Mouse (Mus musculus): ENCODE data around the gene Gm43552. TPM values are rescaled to one million over a fixed set of nuclear protein-coding genes. Genes with fewer than 3 reads are reported as not detected.
A peak's percentile ranks its signal among the peaks of the same experiment; 100 is the strongest.

Gm43552 gene
- polyA plus RNA-seq, 2 experiments: not detected

DNA sequence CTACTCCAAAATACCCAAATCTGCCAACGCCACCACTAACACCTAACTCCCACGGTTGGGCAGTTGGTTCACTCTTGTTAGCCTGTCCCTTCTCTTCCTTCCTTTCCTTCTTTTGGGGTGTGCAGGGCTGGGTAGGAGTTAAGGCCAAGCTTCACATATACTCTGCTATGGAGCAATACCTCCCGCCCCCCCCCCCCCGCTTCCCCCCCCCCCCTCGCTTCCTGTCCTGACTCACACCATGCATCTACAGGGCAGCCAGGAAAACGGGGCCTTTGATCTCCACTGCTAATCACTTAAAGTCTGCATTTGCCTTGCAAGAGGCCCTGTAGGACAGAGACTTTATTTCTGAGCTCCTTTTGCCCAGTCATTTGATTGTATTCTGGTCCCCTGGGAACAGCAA, 47.7 kb downstream of the Gm43552 start:
- ATAC-seq (ENCODE audit: low FRiP score, low read depth): no peak
- peaks cover 22% of the 10 kb centered on the region for H3K36me3 ChIP-seq (ENCODE audit: control insufficient read depth, insufficient read depth, low read length)
- no peak overlapping the region for H3K27ac ChIP-seq (replicated peaks; ENCODE audit: low read depth, low read length)
- 41% methylated on average over 3 of the region's 6 CpGs for WGBS
- no peak overlapping the region for H3K9ac ChIP-seq (ENCODE audit: low read depth, low read length, severe bottlenecking)
- no peak overlapping the region for H3K4me2 ChIP-seq (replicated peaks; ENCODE audit: low read depth, low read length, severe bottlenecking)
- TF ChIP-seq POLR2A (IDR thresholded peaks at IDR 0.05; ENCODE audit: borderline replicate concordance, extremely low read depth, insufficient read depth, insufficient read length): no peak
- H3K4me3 ChIP-seq (replicated peaks; ENCODE audit: low read length): no peak overlapping the region
- H3K4me1 ChIP-seq (ENCODE audit: control insufficient read depth, insufficient read depth, low read length): no peaks in the 10 kb centered on the region
- DNase-seq (ENCODE audit: low spot score): no peak
- no peaks in the 10 kb centered on the region for H3K27me3 ChIP-seq (ENCODE audit: control insufficient read depth, insufficient read depth, low read length)
- no peaks in the 10 kb centered on the region for H3K9me3 ChIP-seq (ENCODE audit: control insufficient read depth, low read length)

- H3K9ac ChIP-seq (ENCODE audit: low read depth, low read length, severe bottlenecking): no peak overlapping the region
- DNase-seq (ENCODE audit: low spot score) (no peak), ATAC-seq (ENCODE audit: low FRiP score, low read depth) (no peak)
- H3K36me3 ChIP-seq (ENCODE audit: control insufficient read depth, insufficient read depth, low read length): peaks cover 7% of the 10 kb centered on the region; the same call in 1 of the 2 replicates
- H3K4me1 ChIP-seq (ENCODE audit: control insufficient read depth, insufficient read depth, low read length): peaks cover 16% of the 10 kb centered on the region
- no peaks in the 10 kb centered on the region for H3K9me3 ChIP-seq (ENCODE audit: control insufficient read depth, low read length)
- no peak overlapping the region for H3K4me3 ChIP-seq (replicated peaks; ENCODE audit: low read length)
- H3K4me2 ChIP-seq (replicated peaks; ENCODE audit: low read depth, low read length, severe bottlenecking): no peak overlapping the region
- no peaks in the 10 kb centered on the region for H3K27me3 ChIP-seq (ENCODE audit: control insufficient read depth, insufficient read depth, low read length)
- no peak overlapping the region for H3K27ac ChIP-seq (replicated peaks; ENCODE audit: low read depth, low read length)
- TF ChIP-seq POLR2A (IDR thresholded peaks at IDR 0.05; ENCODE audit: borderline replicate concordance, extremely low read depth, insufficient read depth, insufficient read length): no peak
Observed at GRCm38 (mm10) chr5:65438041-65438440, 54.6 kb downstream of the Gm43552 start.

DNA sequence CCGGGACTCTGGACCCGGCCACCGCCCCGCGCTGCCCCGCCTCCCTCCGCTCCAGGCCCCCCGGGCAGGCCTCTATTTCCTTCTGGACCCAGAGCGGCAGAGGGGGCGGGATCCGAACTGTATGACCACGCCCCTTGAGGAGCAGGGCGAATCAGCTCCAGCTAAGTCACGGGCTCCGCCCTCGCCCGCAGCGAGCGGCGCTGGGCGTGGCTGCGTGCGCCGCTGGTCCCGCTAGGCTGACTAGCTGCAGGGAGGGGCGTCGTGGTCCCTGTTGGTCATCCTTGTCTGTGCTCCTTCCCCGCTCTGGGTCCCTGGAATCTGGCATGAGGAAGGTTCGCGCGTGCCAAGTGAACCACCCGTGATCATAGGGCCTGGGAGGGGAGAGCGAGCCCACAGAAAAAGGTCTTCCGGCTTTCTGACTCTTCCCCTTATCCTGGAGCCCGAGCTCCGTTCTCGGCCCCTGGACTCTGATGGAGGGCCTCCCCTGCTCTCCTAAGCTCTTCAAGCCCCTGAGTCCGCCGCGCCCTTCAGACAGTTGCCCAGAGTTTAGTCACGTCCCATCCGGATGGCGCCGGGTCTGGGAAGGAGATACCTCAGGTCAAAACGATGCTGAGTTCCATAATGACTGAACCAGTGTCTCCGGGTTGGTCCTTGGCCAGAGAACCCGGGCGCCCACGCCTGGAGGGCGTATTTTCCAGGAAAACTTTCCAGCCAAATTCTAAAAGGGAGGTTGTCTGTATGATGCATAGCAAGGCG, 56.6 kb downstream of the Gm43552 start, which contains the start of gene Ugdh:
Gene Ugdh (minus strand): TSS at position 144 of the 756 bp plus-strand sequence.
- TF ChIP-seq POLR2A (IDR thresholded peaks at IDR 0.05; ENCODE audit: borderline replicate concordance, extremely low read depth, insufficient read depth, insufficient read length): peak; percentile 95; the same call in 1 of the 2 replicates
- peak within 1 kb of the TSS; percentile 80 for H3K9ac ChIP-seq (ENCODE audit: low read depth, low read length, severe bottlenecking)
- H3K27me3 ChIP-seq (ENCODE audit: control insufficient read depth, insufficient read depth, low read length): no peaks in the 10 kb centered on the region
- no peaks in the 10 kb centered on the region for H3K9me3 ChIP-seq (ENCODE audit: control insufficient read depth, low read length)
- WGBS: under 1% methylated on average over 50 of the region's 51 CpGs
- DNase-seq (ENCODE audit: low spot score): peak; percentile 99
- H3K4me3 ChIP-seq (replicated peaks; ENCODE audit: low read length): peak within 1 kb of the TSS; percentile 76
- peak; percentile 98 for ATAC-seq (ENCODE audit: low FRiP score, low read depth)
- H3K36me3 ChIP-seq (ENCODE audit: control insufficient read depth, insufficient read depth, low read length): no peaks in the 10 kb centered on the region; the same call in 1 of the 2 replicates
- peak within 1 kb of the TSS; percentile 71 for H3K4me2 ChIP-seq (replicated peaks; ENCODE audit: low read depth, low read length, severe bottlenecking)
- peaks cover 18% of the 10 kb centered on the region for H3K4me1 ChIP-seq (ENCODE audit: control insufficient read depth, insufficient read depth, low read length)
- H3K27ac ChIP-seq (replicated peaks; ENCODE audit: low read depth, low read length): peak within 1 kb of the TSS; percentile 95

DNA sequence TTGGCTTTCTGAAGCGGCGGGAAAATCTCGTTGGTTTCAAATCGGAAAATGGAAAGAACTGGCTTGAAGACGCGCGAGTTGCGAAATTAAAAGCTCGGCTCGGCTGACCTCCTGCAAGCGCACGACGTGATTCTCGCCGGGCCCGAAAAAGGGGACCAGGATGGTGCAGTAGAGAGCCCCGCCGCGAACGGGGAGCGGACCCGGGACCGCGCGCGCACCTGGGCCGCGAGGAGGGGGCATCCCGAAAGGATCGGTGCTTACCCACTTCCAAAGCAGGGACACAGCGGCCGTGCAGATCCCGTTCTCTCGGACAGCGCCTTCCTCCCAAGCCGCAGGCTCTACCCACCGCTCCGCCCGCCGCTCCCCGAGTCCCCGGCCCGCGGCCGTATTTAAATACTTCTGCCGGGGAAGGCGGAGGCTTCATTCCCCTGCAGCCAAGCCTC, 57.2 kb downstream of the Gm43552 start:
- TF ChIP-seq POLR2A (IDR thresholded peaks at IDR 0.05; ENCODE audit: borderline replicate concordance, extremely low read depth, insufficient read depth, insufficient read length): peak; percentile 63; the same call in 1 of the 2 replicates
- Histone ChIP-seq H3K9ac (ENCODE audit: low read depth, low read length, severe bottlenecking) (peak overlapping the region; percentile 80), H3K4me3 (replicated peaks; ENCODE audit: low read length) (peak overlapping the region; percentile 76), H3K27ac (replicated peaks; ENCODE audit: low read depth, low read length) (peak overlapping the region; percentile 95), H3K9me3 (ENCODE audit: control insufficient read depth, low read length) (no peaks in the 10 kb centered on the region), H3K36me3 (ENCODE audit: control insufficient read depth, insufficient read depth, low read length) (peaks cover 2% of the 10 kb centered on the region; the same call in 1 of the 2 replicates), H3K4me2 (replicated peaks; ENCODE audit: low read depth, low read length, severe bottlenecking) (peak overlapping the region; percentile 71), H3K27me3 (ENCODE audit: control insufficient read depth, insufficient read depth, low read length) (no peaks in the 10 kb centered on the region), H3K4me1 (ENCODE audit: control insufficient read depth, insufficient read depth, low read length) (peaks cover 18% of the 10 kb centered on the region)
- DNase-seq (ENCODE audit: low spot score) (no peak), ATAC-seq (ENCODE audit: low FRiP score, low read depth) (no peak)
- under 1% methylated on average over 41 of the region's 47 CpGs for WGBS

DNA sequence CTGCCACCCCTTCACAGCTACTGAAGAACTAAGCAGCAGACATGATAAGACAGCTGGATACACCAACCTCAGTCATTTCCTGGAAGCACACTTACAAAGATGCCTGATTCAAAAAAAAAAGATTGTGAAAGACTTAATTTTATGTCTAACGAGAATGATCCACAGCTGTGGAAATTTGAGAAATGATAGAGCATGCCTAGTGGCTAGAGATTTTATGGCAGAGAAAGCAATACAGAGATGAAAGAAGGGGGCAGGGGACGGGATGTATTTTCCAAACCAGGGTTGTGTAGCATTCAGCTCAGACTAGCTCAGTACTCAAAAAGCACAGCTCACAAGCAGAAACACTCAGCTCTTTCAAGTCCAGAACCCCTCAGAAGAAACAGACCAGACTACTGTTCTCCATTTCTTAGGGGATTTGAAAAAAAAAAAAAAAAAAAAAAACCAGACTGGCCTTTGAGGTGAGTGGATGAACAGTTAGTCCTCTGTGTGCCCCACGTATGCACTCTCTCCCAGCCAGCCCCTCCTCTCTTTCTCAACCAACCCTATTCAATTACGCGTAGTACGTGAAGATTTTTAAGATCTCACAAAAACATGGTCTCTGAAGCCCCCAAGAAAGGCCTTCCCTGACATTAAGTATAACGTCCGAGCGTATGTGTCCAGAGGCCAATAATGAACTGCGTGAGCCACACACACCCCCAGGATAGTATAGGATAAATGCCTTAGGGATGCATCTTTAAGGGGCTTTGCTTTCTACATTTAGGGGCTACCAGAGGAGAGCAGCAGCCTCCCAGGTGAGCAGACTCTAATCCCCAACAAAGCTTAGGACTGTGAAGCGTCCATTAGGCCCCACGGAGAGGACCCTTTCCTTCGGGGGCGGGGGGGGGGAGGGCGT, 57.9 kb downstream of the Gm43552 start:
- Histone ChIP-seq H3K27me3 (ENCODE audit: control insufficient read depth, insufficient read depth, low read length) (no peaks in the 10 kb centered on the region), H3K9ac (ENCODE audit: low read depth, low read length, severe bottlenecking) (peak overlapping the region; percentile 80), H3K4me1 (ENCODE audit: control insufficient read depth, insufficient read depth, low read length) (peaks cover 18% of the 10 kb centered on the region), H3K9me3 (ENCODE audit: control insufficient read depth, low read length) (no peaks in the 10 kb centered on the region), H3K4me3 (replicated peaks; ENCODE audit: low read length) (peak overlapping the region; percentile 76), H3K4me2 (replicated peaks; ENCODE audit: low read depth, low read length, severe bottlenecking) (peak overlapping the region; percentile 71), H3K36me3 (ENCODE audit: control insufficient read depth, insufficient read depth, low read length) (peaks cover 5% of the 10 kb centered on the region; the same call in 1 of the 2 replicates), H3K27ac (replicated peaks; ENCODE audit: low read depth, low read length) (peak overlapping the region; percentile 95)
- no peak for ATAC-seq (ENCODE audit: low FRiP score, low read depth)
- WGBS: 2% methylated on average over 15 of the region's 15 CpGs
- no peak for TF ChIP-seq POLR2A (IDR thresholded peaks at IDR 0.05; ENCODE audit: borderline replicate concordance, extremely low read depth, insufficient read depth, insufficient read length)
- peak; percentile 22 for DNase-seq (ENCODE audit: low spot score)
